Mouse (Mus musculus): ENCODE measurements at regions not wholly inside any gene's neighbourhood (a gene's known extent, or its start where the extent isn't known, plus 50 kb on each side); places are given as distances from the start of the nearest gene placed in this dataset.

DNA sequence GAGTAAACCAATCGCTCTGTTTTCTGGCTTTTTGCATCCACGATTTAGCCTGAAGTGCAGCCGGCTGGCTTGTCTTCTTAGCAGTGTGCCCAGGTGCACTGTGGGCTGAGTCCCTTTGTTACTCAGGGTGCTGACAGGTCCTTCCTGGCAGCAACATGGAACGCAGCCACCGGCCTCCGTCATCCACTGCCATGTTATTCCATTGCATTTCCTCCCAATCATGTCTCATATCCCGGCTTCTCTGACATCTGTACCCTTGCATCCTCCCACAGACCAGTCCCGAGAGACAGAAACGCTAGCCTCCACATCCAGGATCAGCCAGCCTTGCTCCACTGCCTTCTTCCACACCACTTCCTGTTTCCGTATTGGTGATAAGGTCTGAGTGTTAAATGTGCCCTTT lies 257.9 kb upstream of the Zfp64 start:
- H3K27me3 ChIP-seq (ENCODE audit: control insufficient read depth): no peaks in the 10 kb centered on the region
- TF ChIP-seq GATA1 (IDR thresholded peaks at IDR 0.05; ENCODE audit: low read length) (no peak), TAL1 (IDR thresholded peaks at IDR 0.05; ENCODE audit: low read length) (no peak)
- H3K36me3 ChIP-seq (ENCODE audit: control insufficient read depth): no peaks in the 10 kb centered on the region
- no peaks in the 10 kb centered on the region for H3K4me1 ChIP-seq (ENCODE audit: control insufficient read depth)
- peaks cover 42% of the 10 kb centered on the region for H3K9me3 ChIP-seq (ENCODE audit: control insufficient read depth, low read length)
- no peak overlapping the region for H3K4me3 ChIP-seq (replicated peaks)

- no peak for TF ChIP-seq GATA1 (IDR thresholded peaks at IDR 0.05; ENCODE audit: low read length)
- no peak for TF ChIP-seq TAL1 (IDR thresholded peaks at IDR 0.05; ENCODE audit: low read length)
- Histone ChIP-seq H3K9me3 (ENCODE audit: control insufficient read depth, low read length) (peaks cover 42% of the 10 kb centered on the region), H3K4me3 (replicated peaks) (no peak overlapping the region), H3K36me3 (ENCODE audit: control insufficient read depth) (no peaks in the 10 kb centered on the region), H3K4me1 (ENCODE audit: control insufficient read depth) (no peaks in the 10 kb centered on the region), H3K27me3 (ENCODE audit: control insufficient read depth) (no peaks in the 10 kb centered on the region)
These were observed 257.4 kb upstream of the Zfp64 start for GRCm38 (mm10) chr2:169212676-169213257.

GRCm38 (mm10) chr2:169204254-169204752 lies 248.9 kb upstream of the Zfp64 start:
- Histone ChIP-seq H3K36me3 (ENCODE audit: control insufficient read depth) (no peaks in the 10 kb centered on the region), H3K27me3 (ENCODE audit: control insufficient read depth) (no peaks in the 10 kb centered on the region), H3K4me1 (ENCODE audit: control insufficient read depth) (no peaks in the 10 kb centered on the region), H3K9me3 (ENCODE audit: control insufficient read depth, low read length) (peaks cover 60% of the 10 kb centered on the region), H3K4me3 (replicated peaks) (no peak overlapping the region)
- no peak for TF ChIP-seq TAL1 (IDR thresholded peaks at IDR 0.05; ENCODE audit: low read length)
- TF ChIP-seq GATA1 (IDR thresholded peaks at IDR 0.05; ENCODE audit: low read length): no peak

DNA sequence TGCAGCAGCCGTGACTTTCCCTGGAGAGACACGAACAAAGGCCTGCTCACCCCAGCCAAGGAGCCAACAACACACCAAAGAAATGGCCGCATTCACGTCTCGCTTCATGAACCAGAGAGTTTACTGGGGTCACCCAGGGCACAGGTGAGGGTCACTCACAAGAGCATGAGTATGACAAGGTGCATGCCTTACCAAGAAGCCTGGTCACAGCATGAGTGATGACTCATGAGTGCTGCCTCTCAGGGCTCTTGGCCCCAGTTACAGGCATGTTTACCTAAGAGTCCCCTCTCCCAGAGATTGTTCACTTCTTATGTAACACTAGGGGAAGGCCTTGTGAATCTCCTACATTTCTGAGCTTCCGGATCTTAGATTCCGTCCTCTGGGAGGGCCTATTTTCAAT lies 236.6 kb upstream of the Zfp64 start:
- Histone ChIP-seq H3K27me3 (ENCODE audit: control insufficient read depth) (no peaks in the 10 kb centered on the region), H3K4me3 (replicated peaks) (no peak overlapping the region), H3K36me3 (ENCODE audit: control insufficient read depth) (no peaks in the 10 kb centered on the region), H3K9me3 (ENCODE audit: control insufficient read depth, low read length) (peaks cover 44% of the 10 kb centered on the region), H3K4me1 (ENCODE audit: control insufficient read depth) (no peaks in the 10 kb centered on the region)
- TF ChIP-seq GATA1 (IDR thresholded peaks at IDR 0.05; ENCODE audit: low read length): no peak
- TF ChIP-seq TAL1 (IDR thresholded peaks at IDR 0.05; ENCODE audit: low read length): no peak

GRCm38 (mm10) chr2:169191465-169191864 lies 236.1 kb upstream of the Zfp64 start:
- Histone ChIP-seq H3K27me3 (ENCODE audit: control insufficient read depth) (no peaks in the 10 kb centered on the region), H3K4me3 (replicated peaks) (no peak overlapping the region), H3K4me1 (ENCODE audit: control insufficient read depth) (no peaks in the 10 kb centered on the region), H3K36me3 (ENCODE audit: control insufficient read depth) (no peaks in the 10 kb centered on the region), H3K9me3 (ENCODE audit: control insufficient read depth, low read length) (peaks cover 49% of the 10 kb centered on the region)
- TF ChIP-seq GATA1 (IDR thresholded peaks at IDR 0.05; ENCODE audit: low read length): no peak
- TF ChIP-seq TAL1 (IDR thresholded peaks at IDR 0.05; ENCODE audit: low read length): no peak

DNA sequence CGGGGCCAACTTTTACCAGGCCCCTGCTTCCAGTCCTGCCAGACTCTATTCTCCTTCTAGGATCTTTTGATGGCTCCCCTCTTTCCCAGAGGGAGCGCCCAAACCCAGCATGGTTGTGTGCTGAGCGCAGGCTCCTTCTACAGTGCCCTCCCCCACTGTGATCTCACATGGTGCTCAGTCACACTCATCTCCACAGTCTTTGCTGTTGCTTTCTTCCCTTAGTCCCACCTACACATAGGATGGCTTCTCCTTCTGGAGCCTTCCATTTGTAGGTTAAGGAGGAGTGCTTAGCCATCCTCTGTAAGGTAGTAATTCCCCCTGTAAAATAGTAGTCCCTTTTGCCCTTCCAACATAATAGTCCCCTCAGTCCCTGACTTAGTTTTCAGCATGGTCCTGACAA lies 222.2 kb upstream of the Zfp64 start:
- H3K9me3 ChIP-seq (ENCODE audit: control insufficient read depth, low read length): peaks cover 61% of the 10 kb centered on the region
- H3K27me3 ChIP-seq (ENCODE audit: control insufficient read depth): no peaks in the 10 kb centered on the region
- H3K36me3 ChIP-seq (ENCODE audit: control insufficient read depth): no peaks in the 10 kb centered on the region

GRCm38 (mm10) chr2:169168795-169169194 lies 213.4 kb upstream of the Zfp64 start:
- H3K27me3 ChIP-seq (ENCODE audit: control insufficient read depth): no peaks in the 10 kb centered on the region
- H3K4me1 ChIP-seq (ENCODE audit: control insufficient read depth): no peaks in the 10 kb centered on the region
- TF ChIP-seq GATA1 (IDR thresholded peaks at IDR 0.05; ENCODE audit: low read length): no peak
- no peak for TF ChIP-seq TAL1 (IDR thresholded peaks at IDR 0.05; ENCODE audit: low read length)
- H3K36me3 ChIP-seq (ENCODE audit: control insufficient read depth): no peaks in the 10 kb centered on the region
- H3K9me3 ChIP-seq (ENCODE audit: control insufficient read depth, low read length): peaks cover 47% of the 10 kb centered on the region
- H3K4me3 ChIP-seq (replicated peaks): no peak overlapping the region

More for the DNA sequence above, 222.2 kb upstream of the Zfp64 start:
- no peak for TF ChIP-seq TAL1 (IDR thresholded peaks at IDR 0.05; ENCODE audit: low read length)
- no peak for TF ChIP-seq GATA1 (IDR thresholded peaks at IDR 0.05; ENCODE audit: low read length)
- no peak overlapping the region for H3K4me3 ChIP-seq (replicated peaks)
- H3K4me1 ChIP-seq (ENCODE audit: control insufficient read depth): no peaks in the 10 kb centered on the region

- no peaks in the 10 kb centered on the region for H3K4me1 ChIP-seq (ENCODE audit: control insufficient read depth)
- no peak overlapping the region for H3K4me3 ChIP-seq (replicated peaks)
- no peak for TF ChIP-seq GATA1 (IDR thresholded peaks at IDR 0.05; ENCODE audit: low read length)
- no peak for TF ChIP-seq TAL1 (IDR thresholded peaks at IDR 0.05; ENCODE audit: low read length)
- H3K27me3 ChIP-seq (ENCODE audit: control insufficient read depth): no peaks in the 10 kb centered on the region
- H3K36me3 ChIP-seq (ENCODE audit: control insufficient read depth): no peaks in the 10 kb centered on the region
- peaks cover 46% of the 10 kb centered on the region for H3K9me3 ChIP-seq (ENCODE audit: control insufficient read depth, low read length)
These were observed 213.0 kb upstream of the Zfp64 start for GRCm38 (mm10) chr2:169168376-169168775.

- TF ChIP-seq GATA1 (IDR thresholded peaks at IDR 0.05; ENCODE audit: low read length): no peak
- TF ChIP-seq TAL1 (IDR thresholded peaks at IDR 0.05; ENCODE audit: low read length): no peak
- no peaks in the 10 kb centered on the region for H3K4me1 ChIP-seq (ENCODE audit: control insufficient read depth)
- H3K36me3 ChIP-seq (ENCODE audit: control insufficient read depth): no peaks in the 10 kb centered on the region
- peaks cover 64% of the 10 kb centered on the region for H3K9me3 ChIP-seq (ENCODE audit: control insufficient read depth, low read length)
- H3K27me3 ChIP-seq (ENCODE audit: control insufficient read depth): no peaks in the 10 kb centered on the region
- H3K4me3 ChIP-seq (replicated peaks): no peak overlapping the region
These were observed 206.3 kb upstream of the Zfp64 start for GRCm38 (mm10) chr2:169161651-169162050.

GRCm38 (mm10) chr2:169158760-169159159 lies 203.4 kb upstream of the Zfp64 start:
- TF ChIP-seq GATA1 (IDR thresholded peaks at IDR 0.05; ENCODE audit: low read length) (no peak), TAL1 (IDR thresholded peaks at IDR 0.05; ENCODE audit: low read length) (no peak)
- Histone ChIP-seq H3K4me3 (replicated peaks) (no peak overlapping the region), H3K4me1 (ENCODE audit: control insufficient read depth) (no peaks in the 10 kb centered on the region), H3K9me3 (ENCODE audit: control insufficient read depth, low read length) (peaks cover 66% of the 10 kb centered on the region), H3K27me3 (ENCODE audit: control insufficient read depth) (no peaks in the 10 kb centered on the region), H3K36me3 (ENCODE audit: control insufficient read depth) (no peaks in the 10 kb centered on the region)

Data from erythroblast, embryonic 14.5 days (primary cell).